Mouse (Mus musculus) liver, postnatal 0 days (tissue): ENCODE measurements around the gene Sqstm1.

ENCODE experiments used
- CTCF ChIP-seq: sonication (generic); IDR thresholded peaks from 2 replicates; pipeline ENCODE4 v1.5.1; 2016; ENCODE audit warnings: antibody characterized with exemption, low read depth
- EP300 ChIP-seq: IDR thresholded peaks from 2 replicates; pipeline ENCODE4 v1.6.1; 2016; ENCODE audit warnings: antibody characterized with exemption, low read depth, mild to moderate bottlenecking

DNA sequence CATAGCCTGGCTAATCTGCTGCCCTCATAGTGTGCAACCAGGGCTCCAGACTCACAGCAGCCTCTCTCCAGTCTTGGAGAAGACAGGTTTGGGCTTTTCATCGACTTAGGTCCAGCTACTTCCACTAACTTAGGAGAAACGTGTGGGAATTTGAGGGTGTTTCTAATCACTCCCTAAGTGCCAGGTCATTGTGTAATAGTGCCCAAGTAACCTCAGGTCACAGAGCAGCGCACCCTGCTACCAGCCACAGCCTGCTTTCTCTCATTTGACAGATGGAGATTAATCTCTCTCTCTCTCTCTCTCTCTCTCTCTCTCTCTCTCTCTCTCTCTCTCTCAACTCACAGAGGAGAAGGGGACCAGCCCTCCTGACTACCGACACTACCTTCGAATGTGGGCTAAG is 42.3 kb downstream of the Sqstm1 start:
- TF ChIP-seq CTCF (no peak), EP300 (no peak)
